Mouse (Mus musculus): ENCODE results near the gene Ano7. TPM values are rescaled to one million over a fixed set of nuclear protein-coding genes. Genes with fewer than 3 reads are reported as not detected.

Ano7 gene
- total and polyA plus RNA-seq, 3 experiments: 0.03 TPM; not detected in 2

DNA sequence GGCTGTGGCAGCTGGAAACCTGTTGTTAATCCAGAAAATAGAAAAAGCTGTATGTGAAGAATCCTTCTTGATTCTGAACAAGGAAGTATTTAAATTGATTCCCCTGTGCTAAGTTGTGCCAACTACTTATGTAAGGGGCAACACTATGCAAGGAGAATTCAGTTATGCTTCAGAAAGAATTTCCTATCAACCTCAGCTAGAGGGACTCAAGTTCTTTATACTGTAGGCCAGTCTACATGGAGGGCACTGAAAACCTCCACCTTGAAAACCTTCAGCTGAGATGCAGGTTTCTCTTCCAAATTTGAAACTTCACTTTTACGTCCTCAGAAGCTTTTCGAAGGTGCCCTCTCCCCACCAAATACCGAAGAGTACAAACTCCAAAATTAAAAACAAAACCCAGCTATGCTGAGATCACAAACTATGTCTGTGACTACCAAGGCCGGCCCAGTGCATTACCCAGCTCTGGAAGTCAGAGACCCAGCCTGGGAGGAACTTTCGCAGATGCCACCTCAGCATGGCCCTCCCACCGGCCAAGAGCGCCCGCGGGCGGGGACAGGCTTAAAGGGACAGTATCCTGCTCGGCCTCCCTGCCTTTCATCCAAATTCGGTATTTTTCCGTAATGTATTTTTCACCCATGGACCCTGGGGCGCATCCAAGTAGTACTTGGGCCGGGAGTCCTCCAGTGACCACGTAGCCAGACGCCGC, 70.8 kb downstream of the Ano7 start:
- peaks cover 3 to 13% of the 10 kb centered on the region in 2 experiments; a peak in 3 of 4 replicates for H3K4me1 ChIP-seq (ENCODE audit: control insufficient read depth in 1 of 2, insufficient read depth in 2 of 2, low read length in 2 of 2)
- H3K9me3 ChIP-seq (replicated peaks; ENCODE audit: insufficient read depth, low read length): no peaks in the 10 kb centered on the region
- peak overlapping the region; percentile 94 for H3K9ac ChIP-seq (ENCODE audit: control insufficient read depth, low read depth, low read length, poor library complexity, severe bottlenecking)
- peaks cover 21 to 23% of the 10 kb centered on the region in 2 experiments for H3K36me3 ChIP-seq (ENCODE audit: control insufficient read depth in 1 of 2, insufficient read depth in 2 of 2, low read length in 2 of 2)
- TF ChIP-seq CHD2 (IDR thresholded peaks at IDR 0.05; ENCODE audit: low read length) (no peak), CTCF (IDR thresholded peaks at IDR 0.05 in 2 of 3, conservative IDR thresholded peaks at IDR 0.05 in 1 of 3; ENCODE audit: control insufficient read depth in 1 of 3, insufficient read depth in 1 of 3, low read depth in 2 of 3, low read length in 3 of 3, poor library complexity in 1 of 3, severe bottlenecking in 1 of 3) (peak in 1 of 3 experiments; percentile 1; a peak in 1 of 6 replicates), POLR2A (IDR thresholded peaks at IDR 0.05; ENCODE audit: control insufficient read depth in 1 of 2, insufficient read depth in 1 of 2, low read depth in 1 of 2, low read length in 2 of 2, poor library complexity in 1 of 2) (no peak), MAFK (IDR thresholded peaks at IDR 0.05; ENCODE audit: borderline replicate concordance, low read depth, low read length) (no peak), POLR2AphosphoS2 (IDR thresholded peaks at IDR 0.05; ENCODE audit: low read length) (no peak), POLR2AphosphoS5 (IDR thresholded peaks at IDR 0.05; ENCODE audit: borderline replicate concordance, low read depth, low read length) (no peak), E2F4 (IDR thresholded peaks at IDR 0.05; ENCODE audit: borderline replicate concordance, low read depth, low read length) (no peak), UBTF (IDR thresholded peaks at IDR 0.05; ENCODE audit: borderline replicate concordance, insufficient read depth, low read depth, low read length) (0 out of 2 replicates have a peak, but pooled peaks have one; percentile 50), MYB (IDR thresholded peaks at IDR 0.05; ENCODE audit: low read depth, low read length) (no peak), MAZ (IDR thresholded peaks at IDR 0.05; ENCODE audit: low read depth, low read length) (0 out of 2 replicates have a peak, but pooled peaks have one; percentile 56), SIN3A (IDR thresholded peaks at IDR 0.05; ENCODE audit: low read length) (peak; percentile 88), ZC3H11A (IDR thresholded peaks at IDR 0.05; ENCODE audit: low read depth, low read length) (no peak)
- peak overlapping the region; percentile 66 for H3K27ac ChIP-seq (ENCODE audit: control insufficient read depth, low read depth, low read length)
- peak overlapping the region; percentile 95 to 97 for H3K4me3 ChIP-seq (ENCODE audit: control insufficient read depth in 1 of 2, insufficient read depth in 1 of 2, low read depth in 2 of 2, low read length in 2 of 2)
- H3K79me2 ChIP-seq (ENCODE audit: control insufficient read depth, insufficient read depth, low read length, poor library complexity): peaks cover 47% of the 10 kb centered on the region
- DNase-seq (ENCODE audit: low read depth, low spot score): peak; percentile 84
- no peaks in the 10 kb centered on the region for H3K27me3 ChIP-seq (ENCODE audit: control insufficient read depth in 1 of 2, insufficient read depth in 2 of 2, low read length in 2 of 2)

GRCm38 (mm10) chr1:93445111-93445821, 71.5 kb downstream of the Ano7 start:
- peak overlapping the region; percentile 94 for H3K9ac ChIP-seq (ENCODE audit: control insufficient read depth, low read depth, low read length, poor library complexity, severe bottlenecking)
- peaks cover 47% of the 10 kb centered on the region for H3K79me2 ChIP-seq (ENCODE audit: control insufficient read depth, insufficient read depth, low read length, poor library complexity)
- H3K4me3 ChIP-seq (ENCODE audit: control insufficient read depth in 1 of 2, insufficient read depth in 1 of 2, low read depth in 2 of 2, low read length in 2 of 2): peak overlapping the region; percentile 95 to 97
- no peaks in the 10 kb centered on the region for H3K27me3 ChIP-seq (ENCODE audit: control insufficient read depth in 1 of 2, insufficient read depth in 2 of 2, low read length in 2 of 2)
- peaks cover 14 to 23% of the 10 kb centered on the region in 2 experiments for H3K36me3 ChIP-seq (ENCODE audit: control insufficient read depth in 1 of 2, insufficient read depth in 2 of 2, low read length in 2 of 2)
- peak; percentile 88 for DNase-seq (ENCODE audit: low read depth, low spot score)
- peak overlapping the region; percentile 78 for H3K27ac ChIP-seq (ENCODE audit: control insufficient read depth, low read depth, low read length)
- H3K4me1 ChIP-seq (ENCODE audit: control insufficient read depth in 1 of 2, insufficient read depth in 2 of 2, low read length in 2 of 2): peaks cover 3 to 13% of the 10 kb centered on the region in 2 experiments; a peak in 3 of 4 replicates
- H3K9me3 ChIP-seq (replicated peaks; ENCODE audit: insufficient read depth, low read length): no peaks in the 10 kb centered on the region
- TF ChIP-seq CHD1 (IDR thresholded peaks at IDR 0.05; ENCODE audit: low read depth, low read length) (0 out of 2 replicates have a peak, but pooled peaks have one; percentile 46), POLR2AphosphoS5 (IDR thresholded peaks at IDR 0.05; ENCODE audit: borderline replicate concordance, low read depth, low read length) (no peak), TBP (IDR thresholded peaks at IDR 0.05; ENCODE audit: low read depth, low read length) (peak; percentile 90), POLR2A (IDR thresholded peaks at IDR 0.05; ENCODE audit: control insufficient read depth in 1 of 2, insufficient read depth in 1 of 2, low read depth in 1 of 2, low read length in 2 of 2, poor library complexity in 1 of 2) (peak; percentile 62 to 91; a peak in 3 of 4 replicates), MEF2A (IDR thresholded peaks at IDR 0.05; ENCODE audit: extremely low read depth, insufficient replicate concordance, low read depth, low read length, poor library complexity, severe bottlenecking) (no peak), ELF1 (IDR thresholded peaks at IDR 0.05; ENCODE audit: low read depth, low read length) (no peak), E2F4 (IDR thresholded peaks at IDR 0.05; ENCODE audit: borderline replicate concordance, low read depth, low read length) (no peak), NELFE (IDR thresholded peaks at IDR 0.05; ENCODE audit: low read depth, low read length) (peak; percentile 91), CHD2 (IDR thresholded peaks at IDR 0.05; ENCODE audit: low read length) (no peak), POLR2AphosphoS2 (IDR thresholded peaks at IDR 0.05; ENCODE audit: low read length) (peak; percentile 90), JUND (IDR thresholded peaks at IDR 0.05; ENCODE audit: low read depth, low read length) (no peak), EP300 (IDR thresholded peaks at IDR 0.05; ENCODE audit: low read depth in 1 of 2, low read length in 2 of 2) (0 out of 4 replicates have a peak, but pooled peaks of 1 of the 2 experiments have one; percentile 3), MAZ (IDR thresholded peaks at IDR 0.05; ENCODE audit: low read depth, low read length) (peak; percentile 60), UBTF (IDR thresholded peaks at IDR 0.05; ENCODE audit: borderline replicate concordance, insufficient read depth, low read depth, low read length) (no peak), KAT2A (conservative IDR thresholded peaks at IDR 0.05; ENCODE audit: low read depth, low read length) (peak; percentile 42; the same call in 1 of the 2 replicates), HCFC1 (IDR thresholded peaks at IDR 0.05; ENCODE audit: low read depth, low read length) (peak; percentile 72), GATA1 (IDR thresholded peaks at IDR 0.05; ENCODE audit: low read depth, low read length) (no peak), TAL1 (IDR thresholded peaks at IDR 0.05; ENCODE audit: low read length) (no peak), ZC3H11A (IDR thresholded peaks at IDR 0.05; ENCODE audit: low read depth, low read length) (no peak), RCOR1 (IDR thresholded peaks at IDR 0.05; ENCODE audit: low read depth, low read length) (no peak), MYB (IDR thresholded peaks at IDR 0.05; ENCODE audit: low read depth, low read length) (no peak), MXI1 (IDR thresholded peaks at IDR 0.05; ENCODE audit: low read depth, low read length) (peak; percentile 56; the same call in 1 of the 2 replicates), USF1 (IDR thresholded peaks at IDR 0.05; ENCODE audit: low read depth, low read length) (0 out of 2 replicates have a peak, but pooled peaks have one; percentile 10)

Data from MEL (cell line).